Mouse (Mus musculus) embryonic facial prominence, embryonic 11.5 days (tissue): ENCODE measurements at regions not wholly inside any gene's neighbourhood (a gene's known extent, or its start where the extent isn't known, plus 50 kb on each side); places are given as distances from the start of the nearest gene placed in this dataset.

ENCODE experiments used
- ATAC-seq: fragments of 200-750 bp; cut with Nextera tagmentation; replicated peaks from 2 replicates; pipeline ENCODE4 v1.8.0; 2017; ENCODE audit warnings: low read depth; ENCODE audit not compliant: insufficient number of reproducible peaks, low FRiP score, low TSS enrichment
- DNase-seq: peaks from one replicate; pipeline ENCODE4 v3.0.0-alpha.2; 2015; ENCODE audit warnings: low spot score
- H3K27ac ChIP-seq: fragments of 300-500 bp; sonication (generic); replicated peaks from 2 replicates; pipeline ENCODE4 v1.5.1; 2014; ENCODE audit warnings: mild to moderate bottlenecking, low read depth, low read length, control low read depth
- H3K27me3 ChIP-seq: fragments of 300-500 bp; sonication (generic); 2 replicates; pipeline ENCODE4 v1.6.1; 2014; ENCODE audit warnings: mild to moderate bottlenecking, low read length, moderate library complexity, mixed read lengths; ENCODE audit not compliant: control insufficient read depth, insufficient read depth
- H3K36me3 ChIP-seq: fragments of 300-500 bp; sonication (generic); replicated peaks from 2 replicates; pipeline ENCODE4 v1.6.1; 2014; ENCODE audit warnings: low read depth, mild to moderate bottlenecking, low read length, moderate library complexity, mixed read lengths; ENCODE audit not compliant: control insufficient read depth, insufficient read depth
- H3K4me1 ChIP-seq: fragments of 300-500 bp; sonication (generic); 2 replicates; pipeline ENCODE4 v1.6.1; 2014; ENCODE audit warnings: low read length, mixed read lengths; ENCODE audit not compliant: control insufficient read depth, insufficient read depth
- H3K4me2 ChIP-seq: fragments of 300-500 bp; sonication (generic); 2 replicates; pipeline ENCODE4 v1.6.1; 2014; ENCODE audit warnings: low read depth, mild to moderate bottlenecking, control low read depth, low read length, moderate library complexity
- H3K4me3 ChIP-seq: fragments of 300-500 bp; sonication (generic); 2 replicates; pipeline ENCODE4 v1.5.1; 2014; ENCODE audit warnings: low read depth, low read length, control low read depth
- H3K9ac ChIP-seq: fragments of 300-500 bp; sonication (generic); replicated peaks from 2 replicates; pipeline ENCODE4 v1.6.1; 2014; ENCODE audit warnings: mild to moderate bottlenecking, control low read depth, low read length
- H3K9me3 ChIP-seq: fragments of 300-500 bp; sonication (generic); replicated peaks from 2 replicates; pipeline ENCODE4 v1.6.1; 2016; ENCODE audit warnings: mild to moderate bottlenecking, low read length, inconsistent platforms, mixed read lengths; ENCODE audit not compliant: control insufficient read depth
- WGBS: fragments of 180-500 bp; shearing (Covaris S2); extraction: QIAGEN DNeasy Blood & Tissue Kit; methylation state at CpG from one replicate; pipeline ENCODE4 v1.1.7; 2014; 5-methylcytosine and 5-hydroxymethylcytosine counted together

GRCm38 (mm10) chr14:23146981-23147380, 867.3 kb downstream of the Kcnma1 start:
- DNase-seq = no peak
- H3K27ac ChIP-seq = no peak overlapping the region
- H3K27me3 ChIP-seq = no peaks in the 10 kb centered on the region
- no peaks in the 10 kb centered on the region for H3K4me1 ChIP-seq
- no peak overlapping the region for H3K4me2 ChIP-seq
- H3K9me3 ChIP-seq = no peaks in the 10 kb centered on the region
- no peak overlapping the region for H3K9ac ChIP-seq
- H3K36me3 ChIP-seq = no peaks in the 10 kb centered on the region
- no peak for ATAC-seq
- 87% methylated on average over 1 of the region's 1 CpGs for WGBS
- no peak overlapping the region for H3K4me3 ChIP-seq

GRCm38 (mm10) chr14:23140385-23140784, 873.9 kb downstream of the Kcnma1 start:
- Histone ChIP-seq H3K36me3 (no peaks in the 10 kb centered on the region), H3K27me3 (no peaks in the 10 kb centered on the region), H3K4me1 (no peaks in the 10 kb centered on the region), H3K4me3 (no peak overlapping the region), H3K4me2 (no peak overlapping the region), H3K9me3 (no peaks in the 10 kb centered on the region), H3K27ac (no peak overlapping the region), H3K9ac (no peak overlapping the region)
- WGBS = 100% methylated on average over 1 of the region's 1 CpGs
- DNase-seq (no peak), ATAC-seq (no peak)

GRCm38 (mm10) chr14:23134723-23135122, 879.6 kb downstream of the Kcnma1 start:
- WGBS = 86% methylated on average over 2 of the region's 2 CpGs
- Histone ChIP-seq H3K27ac (no peak overlapping the region), H3K27me3 (no peaks in the 10 kb centered on the region), H3K4me3 (no peak overlapping the region), H3K9ac (no peak overlapping the region), H3K4me1 (no peaks in the 10 kb centered on the region), H3K36me3 (no peaks in the 10 kb centered on the region), H3K4me2 (no peak overlapping the region), H3K9me3 (no peaks in the 10 kb centered on the region)
- DNase-seq = no peak
- ATAC-seq = no peak

GRCm38 (mm10) chr14:23131736-23132519, 882.4 kb downstream of the Kcnma1 start:
- WGBS = 77% methylated on average over 7 of the region's 7 CpGs
- H3K27me3 ChIP-seq = no peaks in the 10 kb centered on the region
- H3K36me3 ChIP-seq = no peaks in the 10 kb centered on the region
- no peak overlapping the region for H3K27ac ChIP-seq
- H3K4me3 ChIP-seq = no peak overlapping the region
- H3K9me3 ChIP-seq = no peaks in the 10 kb centered on the region
- no peak overlapping the region for H3K4me2 ChIP-seq
- no peak for DNase-seq
- no peaks in the 10 kb centered on the region for H3K4me1 ChIP-seq
- H3K9ac ChIP-seq = no peak overlapping the region
- ATAC-seq = no peak

GRCm38 (mm10) chr14:23115889-23116510, 898.3 kb downstream of the Kcnma1 start:
- H3K9me3 ChIP-seq = no peaks in the 10 kb centered on the region
- H3K9ac ChIP-seq = no peak overlapping the region
- no peak overlapping the region for H3K4me3 ChIP-seq
- no peaks in the 10 kb centered on the region for H3K27me3 ChIP-seq
- no peaks in the 10 kb centered on the region for H3K4me1 ChIP-seq
- no peaks in the 10 kb centered on the region for H3K36me3 ChIP-seq
- DNase-seq (no peak), ATAC-seq (no peak)
- 71% methylated on average over 8 of the region's 8 CpGs for WGBS
- no peak overlapping the region for H3K27ac ChIP-seq
- H3K4me2 ChIP-seq = no peak overlapping the region

GRCm38 (mm10) chr14:23114910-23115309, 899.4 kb downstream of the Kcnma1 start:
- no peaks in the 10 kb centered on the region for H3K36me3 ChIP-seq
- no peak overlapping the region for H3K4me2 ChIP-seq
- H3K27me3 ChIP-seq = no peaks in the 10 kb centered on the region
- ATAC-seq (0 out of 2 replicates have a peak, but pooled peaks have one; percentile 44), DNase-seq (peak; percentile 62)
- WGBS = 49% methylated on average over 5 of the region's 5 CpGs
- no peaks in the 10 kb centered on the region for H3K9me3 ChIP-seq
- H3K9ac ChIP-seq = no peak overlapping the region
- H3K4me3 ChIP-seq = no peak overlapping the region
- H3K4me1 ChIP-seq = no peaks in the 10 kb centered on the region
- 0 out of 2 replicates have a peak overlapping the region, but pooled peaks have one; percentile 41 for H3K27ac ChIP-seq

- no peaks in the 10 kb centered on the region for H3K27me3 ChIP-seq
- no peaks in the 10 kb centered on the region for H3K4me1 ChIP-seq
- ATAC-seq (no peak), DNase-seq (no peak)
- H3K9me3 ChIP-seq = no peaks in the 10 kb centered on the region
- WGBS = 89% methylated on average over 1 of the region's 1 CpGs
- no peaks in the 10 kb centered on the region for H3K36me3 ChIP-seq
- H3K9ac ChIP-seq = no peak overlapping the region
- H3K27ac ChIP-seq = no peak overlapping the region
- H3K4me2 ChIP-seq = no peak overlapping the region
- H3K4me3 ChIP-seq = no peak overlapping the region
Observed at GRCm38 (mm10) chr14:23114456-23114855, 899.8 kb downstream of the Kcnma1 start.

GRCm38 (mm10) chr14:23112369-23112768, 901.9 kb downstream of the Kcnma1 start:
- no peak overlapping the region for H3K27ac ChIP-seq
- no peak for DNase-seq
- H3K4me3 ChIP-seq = no peak overlapping the region
- no peaks in the 10 kb centered on the region for H3K27me3 ChIP-seq
- no peaks in the 10 kb centered on the region for H3K4me1 ChIP-seq
- no peaks in the 10 kb centered on the region for H3K36me3 ChIP-seq
- ATAC-seq = no peak
- no peaks in the 10 kb centered on the region for H3K9me3 ChIP-seq
- WGBS = 83% methylated on average over 2 of the region's 2 CpGs
- no peak overlapping the region for H3K4me2 ChIP-seq
- H3K9ac ChIP-seq = no peak overlapping the region
